Mouse (Mus musculus) cortical plate, adult 2 months (tissue): ENCODE measurements around the gene Zfp985. TPM values are rescaled to one million over a fixed set of nuclear protein-coding genes. Genes with fewer than 3 reads are reported as not detected.
"Not testable (repeated sequence)": the region's sequence is repeated elsewhere in the genome, so short reads cannot be mapped to it uniquely, and the experiment has no call there.

ENCODE experiments used
- H3K27ac ChIP-seq: fragments of 200-500 bp; 2 replicates; pipeline ENCODE4 v1.5.1; 2012; ENCODE audit warnings: low read length, control low read depth, inconsistent platforms; ENCODE audit not compliant: insufficient read depth
- H3K4me1 ChIP-seq: fragments of 200-500 bp; 2 replicates; pipeline ENCODE4 v1.6.1; 2011; ENCODE audit warnings: low read length; ENCODE audit not compliant: control insufficient read depth, insufficient read depth
- H3K4me3 ChIP-seq: fragments of 200-500 bp; 2 replicates; pipeline ENCODE4 v1.5.1; 2011; ENCODE audit warnings: mild to moderate bottlenecking, low read length, control low read depth; ENCODE audit not compliant: insufficient read depth
- CTCF ChIP-seq: fragments of 200-500 bp; IDR thresholded peaks from 2 replicates; pipeline ENCODE4 v1.5.1; 2011; ENCODE audit warnings: mild to moderate bottlenecking, control low read depth, low read length; ENCODE audit not compliant: insufficient read depth; ENCODE audit errors: extremely low read depth
- POLR2A ChIP-seq: fragments of 200-500 bp; IDR thresholded peaks from 2 replicates; pipeline ENCODE4 v1.6.1; 2011; ENCODE audit warnings: mild to moderate bottlenecking, low read length, control low read depth; ENCODE audit not compliant: insufficient read depth; ENCODE audit errors: extremely low read depth
- polyA plus RNA-seq: library from polyadenylated mRNA; depleted of rRNA; stranded (reverse); fragments of >200 nt; gene quantifications from 2 replicates; pipeline ENCODE4 v1.2.3, GENCODE M21; 2012; rRNA removed

Gene Zfp985
- polyA plus RNA-seq, result 0.04 TPM in 1 of 2 replicates, not detected in the other

- H3K27ac ChIP-seq, H3K4me3 ChIP-seq, H3K4me1 ChIP-seq: not testable (repeated sequence)
These were observed at the start of gene Zfp985 for GRCm38 (mm10) chr4:147553071-147553470. Gene Zfp985 (plus strand): TSS chr4:147553277.

GRCm38 (mm10) chr4:147509174-147509573 is 43.9 kb upstream of the Zfp985 start:
- H3K4me1 ChIP-seq, result no peaks in the 10 kb centered on the region
- no peak overlapping the region for H3K27ac ChIP-seq
- TF ChIP-seq CTCF, result no peak
- no peak for TF ChIP-seq POLR2A
- H3K4me3 ChIP-seq, result no peak overlapping the region

- Histone ChIP-seq H3K27ac (no peak overlapping the region), H3K4me3 (no peak overlapping the region), H3K4me1 (no peaks in the 10 kb centered on the region)
- TF ChIP-seq POLR2A (no peak), CTCF (no peak)
These were observed 34.1 kb upstream of the Zfp985 start for GRCm38 (mm10) chr4:147518981-147519380.

- H3K27ac ChIP-seq, result no peak overlapping the region
- TF ChIP-seq CTCF (no peak), POLR2A (no peak)
- no peak overlapping the region for H3K4me3 ChIP-seq
- no peaks in the 10 kb centered on the region for H3K4me1 ChIP-seq
These were observed 33.0 kb upstream of the Zfp985 start for GRCm38 (mm10) chr4:147520100-147520499.

- TF ChIP-seq POLR2A (no peak), CTCF (no peak)
- H3K4me1 ChIP-seq, result no peaks in the 10 kb centered on the region
- H3K4me3 ChIP-seq, result no peak overlapping the region
- no peak overlapping the region for H3K27ac ChIP-seq
These were observed 28.0 kb upstream of the Zfp985 start for GRCm38 (mm10) chr4:147525125-147525524.

- Histone ChIP-seq H3K4me1 (no peaks in the 10 kb centered on the region), H3K27ac (no peak overlapping the region), H3K4me3 (no peak overlapping the region)
- TF ChIP-seq CTCF (no peak), POLR2A (no peak)
These were observed 22.7 kb upstream of the Zfp985 start for GRCm38 (mm10) chr4:147530366-147530765.

GRCm38 (mm10) chr4:147535916-147536315 is 17.2 kb upstream of the Zfp985 start:
- H3K27ac ChIP-seq, H3K4me1 ChIP-seq, H3K4me3 ChIP-seq: not testable (repeated sequence)

GRCm38 (mm10) chr4:147537702-147538101 is 15.4 kb upstream of the Zfp985 start:
- no peaks in the 10 kb centered on the region for H3K4me1 ChIP-seq
- TF ChIP-seq CTCF, result no peak
- no peak overlapping the region for H3K4me3 ChIP-seq
- no peak overlapping the region for H3K27ac ChIP-seq

- H3K27ac ChIP-seq, H3K4me3 ChIP-seq, H3K4me1 ChIP-seq: not testable (repeated sequence)
These were observed 13.2 kb upstream of the Zfp985 start, which contains the start of gene Gm16503 for GRCm38 (mm10) chr4:147539918-147540317. Gene Gm16503 (plus strand): TSS chr4:147540218.

GRCm38 (mm10) chr4:147541105-147541504 is 12.0 kb upstream of the Zfp985 start:
- no peak for TF ChIP-seq CTCF
- TF ChIP-seq POLR2A, result no peak
- H3K27ac ChIP-seq, result no peak overlapping the region
- H3K4me3 ChIP-seq, result no peak overlapping the region
- H3K4me1 ChIP-seq, result no peaks in the 10 kb centered on the region

- H3K4me3 ChIP-seq, H3K4me1 ChIP-seq, H3K27ac ChIP-seq: not testable (repeated sequence)
These were observed 1.3 kb downstream of the Zfp985 start for GRCm38 (mm10) chr4:147554361-147554760.

- H3K4me1 ChIP-seq, H3K4me3 ChIP-seq, H3K27ac ChIP-seq: not testable (repeated sequence)
These were observed 3.8 kb downstream of the Zfp985 start for GRCm38 (mm10) chr4:147556921-147557320.

- not testable (repeated sequence) for H3K4me3 ChIP-seq, H3K27ac ChIP-seq, H3K4me1 ChIP-seq
These were observed 4.9 kb downstream of the Zfp985 start for GRCm38 (mm10) chr4:147558011-147558410.

- H3K27ac ChIP-seq, H3K4me1 ChIP-seq: not testable (repeated sequence)
These were observed 6.0 kb downstream of the Zfp985 start for GRCm38 (mm10) chr4:147559096-147559495.

More at GRCm38 (mm10) chr4:147559096-147559495, 6.0 kb downstream of the Zfp985 start:
- H3K4me3 ChIP-seq, result not testable (repeated sequence)
